Mouse (Mus musculus): ENCODE measurements around the gene Uchl5. TPM values are rescaled to one million over a fixed set of nuclear protein-coding genes. Genes with fewer than 3 reads are reported as not detected.

Uchl5 gene
- polyA plus RNA-seq (2015; fragmentation: Nextera tagmentation; extraction: Ambion mirVana), result 67.6 and 69.0 TPM in 2 replicates

GRCm38 (mm10) chr1:143776446-143777411, at the start of gene Uchl5, which contains the start of gene Trove2:
Gene Uchl5, plus strand, starts transcription at chr1:143777272.
Gene Trove2, minus strand, starts transcription at chr1:143777068.
- Histone ChIP-seq H3K27ac (replicated peaks) (peak within 1 kb of the TSS; percentile 80), H3K27me3 (no peaks in the 10 kb centered on the region), H3K4me2 (peak within 1 kb of the TSS; percentile 94), H3K4me3 (peak within 1 kb of the TSS; percentile 98), H3K4me1 (replicated peaks) (peaks cover 38% of the 10 kb centered on the region), H3K36me3 (no peaks in the 10 kb centered on the region), H3K9me3 (no peaks in the 10 kb centered on the region), H3K9ac (peak within 1 kb of the TSS; percentile 91)
- under 1% methylated on average over 80 of the region's 84 CpGs for WGBS
- ATAC-seq (ENCODE audit: low FRiP score, low read depth), result peak; percentile 97

DNA sequence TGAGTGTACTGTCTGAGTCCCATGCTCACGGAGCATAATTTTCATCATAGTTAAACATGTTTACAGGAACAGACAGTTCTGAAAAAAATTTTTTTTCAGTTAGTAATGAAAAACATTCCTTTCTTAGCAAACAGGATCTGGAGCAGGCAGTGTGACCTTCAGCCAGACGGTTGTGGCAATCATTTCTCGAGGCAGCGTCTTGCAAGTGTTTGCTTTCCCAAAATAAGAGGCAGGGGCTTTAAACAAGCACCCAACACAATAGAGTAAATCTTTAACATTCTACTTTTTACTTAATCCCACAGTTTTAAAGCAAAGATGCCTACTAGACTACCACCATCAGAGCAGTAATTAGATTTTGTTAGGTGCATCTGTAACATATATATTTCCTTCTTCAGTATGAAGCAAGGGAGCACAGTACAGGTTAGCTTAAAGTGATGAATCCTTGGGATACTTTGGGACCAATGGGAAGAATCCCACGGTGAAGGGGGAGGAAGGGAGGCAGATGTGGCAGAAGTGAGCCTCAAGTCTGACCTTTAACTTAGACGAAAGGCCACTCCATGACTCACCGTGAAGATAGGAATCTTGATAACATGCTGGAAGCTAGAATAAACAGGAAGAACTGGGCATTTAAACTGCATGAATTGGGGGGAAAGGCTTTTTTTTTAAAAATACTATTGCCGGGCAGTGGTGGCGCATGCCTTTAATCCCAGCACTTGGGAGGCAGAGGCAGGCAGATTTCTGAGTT, 49.2 kb upstream of the Uchl5 start:
- Histone ChIP-seq H3K36me3 (no peaks in the 10 kb centered on the region), H3K4me3 (no peak overlapping the region), H3K9me3 (no peaks in the 10 kb centered on the region), H3K27me3 (no peaks in the 10 kb centered on the region), H3K4me2 (no peak overlapping the region), H3K9ac (no peak overlapping the region), H3K27ac (replicated peaks) (no peak overlapping the region), H3K4me1 (replicated peaks) (no peaks in the 10 kb centered on the region)
- WGBS, result 81% methylated on average over 9 of the region's 9 CpGs
- no peak for ATAC-seq (ENCODE audit: low FRiP score, low read depth)

GRCm38 (mm10) chr1:143730899-143731298, 46.2 kb upstream of the Uchl5 start:
- Histone ChIP-seq H3K4me1 (replicated peaks) (no peaks in the 10 kb centered on the region), H3K4me2 (no peak overlapping the region), H3K27me3 (no peaks in the 10 kb centered on the region), H3K9me3 (no peaks in the 10 kb centered on the region), H3K27ac (replicated peaks) (no peak overlapping the region), H3K36me3 (no peaks in the 10 kb centered on the region), H3K9ac (no peak overlapping the region), H3K4me3 (no peak overlapping the region)
- 72% methylated on average over 2 of the region's 2 CpGs for WGBS
- ATAC-seq (ENCODE audit: low FRiP score, low read depth), result no peak

DNA sequence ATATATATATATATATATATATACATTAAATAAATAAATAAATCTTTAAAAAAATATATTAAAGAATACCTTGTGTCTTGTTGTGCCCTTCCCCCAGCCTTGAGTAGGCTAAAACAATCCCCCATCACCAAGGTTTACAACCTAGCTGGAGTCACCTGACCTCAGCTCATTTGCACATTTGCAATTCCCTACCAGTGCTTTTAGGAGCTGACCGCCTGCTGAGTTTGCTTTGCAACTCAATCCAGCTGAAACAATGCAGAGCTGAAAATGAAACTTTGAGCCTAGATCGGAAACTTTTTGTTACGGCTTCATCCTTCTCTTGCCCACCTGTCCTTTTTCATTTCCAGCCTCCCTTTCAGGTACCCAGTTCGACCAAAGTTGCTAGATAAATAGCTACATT, 45.4 kb upstream of the Uchl5 start:
- H3K4me1 ChIP-seq (replicated peaks), result no peaks in the 10 kb centered on the region
- 30% methylated on average over 4 of the region's 4 CpGs for WGBS
- H3K4me2 ChIP-seq, result no peak overlapping the region
- no peaks in the 10 kb centered on the region for H3K27me3 ChIP-seq
- no peaks in the 10 kb centered on the region for H3K9me3 ChIP-seq
- H3K9ac ChIP-seq, result no peak overlapping the region
- no peak for ATAC-seq (ENCODE audit: low FRiP score, low read depth)
- H3K36me3 ChIP-seq, result no peaks in the 10 kb centered on the region
- H3K27ac ChIP-seq (replicated peaks), result no peak overlapping the region
- H3K4me3 ChIP-seq, result no peak overlapping the region

DNA sequence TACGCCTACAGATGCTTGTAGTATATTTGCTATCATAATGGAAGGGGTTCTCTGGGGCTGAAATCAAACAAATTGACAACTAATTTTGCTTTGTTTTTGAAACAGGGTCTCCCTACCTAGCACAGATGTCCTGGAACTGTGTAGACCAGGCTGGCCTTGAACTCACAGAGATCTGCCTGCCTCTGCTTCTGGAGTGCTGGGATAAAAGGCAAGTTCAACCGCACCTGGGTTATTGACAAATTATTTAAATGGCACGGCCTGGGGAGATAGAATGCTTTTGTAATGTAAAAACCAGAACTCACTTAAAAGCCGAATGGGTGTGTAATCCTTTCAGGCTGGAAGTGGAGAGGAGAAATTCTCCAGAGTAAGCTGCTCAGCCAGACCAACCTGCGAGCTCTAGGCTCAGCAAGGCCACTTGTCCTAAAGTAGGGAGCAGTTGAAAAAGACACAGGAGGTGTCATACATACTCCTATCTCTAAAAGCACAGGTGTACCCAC, 43.1 kb upstream of the Uchl5 start:
- Histone ChIP-seq H3K27ac (replicated peaks) (no peak overlapping the region), H3K4me2 (no peak overlapping the region), H3K9me3 (no peaks in the 10 kb centered on the region), H3K36me3 (no peaks in the 10 kb centered on the region), H3K27me3 (no peaks in the 10 kb centered on the region), H3K4me1 (replicated peaks) (no peaks in the 10 kb centered on the region), H3K9ac (no peak overlapping the region), H3K4me3 (no peak overlapping the region)
- ATAC-seq (ENCODE audit: low FRiP score, low read depth), result no peak
- WGBS, result 76% methylated on average over 5 of the region's 5 CpGs

DNA sequence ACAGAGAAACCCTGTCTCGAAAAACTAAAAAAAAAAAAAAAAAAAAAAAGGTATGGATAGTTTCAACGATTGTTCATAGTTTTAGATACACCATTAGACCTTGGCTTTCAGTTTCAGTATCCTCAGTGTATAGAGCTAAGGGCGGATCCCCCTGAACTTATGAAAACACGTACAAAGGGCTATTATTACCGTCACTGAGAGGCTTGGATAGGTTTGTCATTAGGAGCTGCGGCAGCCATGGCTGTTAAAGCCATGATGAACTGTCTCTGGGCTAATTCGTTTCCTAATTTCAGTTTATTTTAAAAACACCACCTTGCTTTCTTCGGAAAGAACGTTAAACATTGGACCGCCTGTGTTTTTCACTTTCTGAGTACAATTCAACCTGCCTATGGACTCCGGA, 38.3 kb upstream of the Uchl5 start:
- Histone ChIP-seq H3K4me1 (replicated peaks) (peaks cover 12% of the 10 kb centered on the region), H3K36me3 (peaks cover 6% of the 10 kb centered on the region), H3K4me2 (peak overlapping the region; percentile 63), H3K27me3 (no peaks in the 10 kb centered on the region), H3K4me3 (peak overlapping the region; percentile 75), H3K27ac (replicated peaks) (peak overlapping the region; percentile 93), H3K9me3 (no peaks in the 10 kb centered on the region), H3K9ac (peak overlapping the region; percentile 82)
- peak; percentile 20 for ATAC-seq (ENCODE audit: low FRiP score, low read depth)
- 22% methylated on average over 11 of the region's 11 CpGs for WGBS

- peak; percentile 95 for ATAC-seq (ENCODE audit: low FRiP score, low read depth)
- H3K27ac ChIP-seq (replicated peaks), result peak overlapping the region; percentile 93
These were observed 37.4 kb upstream of the Uchl5 start for GRCm38 (mm10) chr1:143739361-143740350.

DNA sequence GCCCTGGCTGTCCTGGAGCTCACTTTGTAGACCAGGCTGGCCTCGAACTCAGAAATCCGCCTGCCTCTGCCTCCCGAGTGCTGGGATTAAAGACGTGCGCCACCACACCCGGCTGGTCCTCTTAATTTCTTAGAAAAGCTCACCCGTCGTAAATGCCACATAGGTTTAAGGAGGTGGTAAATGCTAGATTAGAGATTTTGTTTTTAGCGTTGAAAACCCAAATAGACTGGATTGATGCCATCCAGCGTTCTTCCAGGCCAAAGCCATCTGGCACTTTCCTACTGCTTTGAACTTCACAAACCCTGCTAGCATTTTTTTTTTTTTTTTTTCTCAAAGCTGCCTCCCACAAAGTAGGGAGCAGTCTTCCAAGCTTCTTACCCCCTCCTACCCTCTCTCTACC, 36.5 kb upstream of the Uchl5 start:
- no peak for ATAC-seq (ENCODE audit: low FRiP score, low read depth)
- 88% methylated on average over 10 of the region's 10 CpGs for WGBS

More at GRCm38 (mm10) chr1:143739361-143740350, 37.4 kb upstream of the Uchl5 start:
- Histone ChIP-seq H3K4me2 (peak overlapping the region; percentile 63), H3K36me3 (peaks cover 10% of the 10 kb centered on the region), H3K4me3 (peak overlapping the region; percentile 75), H3K27me3 (no peaks in the 10 kb centered on the region), H3K4me1 (replicated peaks) (peaks cover 12% of the 10 kb centered on the region), H3K9ac (peak overlapping the region; percentile 82), H3K9me3 (no peaks in the 10 kb centered on the region)
- WGBS, result 1% methylated on average over 51 of the region's 71 CpGs

GRCm38 (mm10) chr1:143741331-143741730, 35.7 kb upstream of the Uchl5 start:
- Histone ChIP-seq H3K36me3 (peaks cover 23% of the 10 kb centered on the region), H3K9me3 (no peaks in the 10 kb centered on the region), H3K4me3 (no peak overlapping the region), H3K9ac (no peak overlapping the region), H3K27ac (replicated peaks) (no peak overlapping the region), H3K4me2 (no peak overlapping the region), H3K4me1 (replicated peaks) (peaks cover 12% of the 10 kb centered on the region), H3K27me3 (no peaks in the 10 kb centered on the region)
- ATAC-seq (ENCODE audit: low FRiP score, low read depth), result no peak
- whole genome bisulfite sequencing, result 88% methylated on average over 5 of the region's 5 CpGs

More for the DNA sequence above, 36.5 kb upstream of the Uchl5 start:
- Histone ChIP-seq H3K9me3 (no peaks in the 10 kb centered on the region), H3K4me3 (peak overlapping the region; percentile 75; the same call in 1 of the 2 replicates), H3K4me1 (replicated peaks) (peaks cover 12% of the 10 kb centered on the region), H3K27ac (replicated peaks) (no peak overlapping the region), H3K27me3 (no peaks in the 10 kb centered on the region), H3K4me2 (peak overlapping the region; percentile 63), H3K36me3 (peaks cover 17% of the 10 kb centered on the region), H3K9ac (no peak overlapping the region)

DNA sequence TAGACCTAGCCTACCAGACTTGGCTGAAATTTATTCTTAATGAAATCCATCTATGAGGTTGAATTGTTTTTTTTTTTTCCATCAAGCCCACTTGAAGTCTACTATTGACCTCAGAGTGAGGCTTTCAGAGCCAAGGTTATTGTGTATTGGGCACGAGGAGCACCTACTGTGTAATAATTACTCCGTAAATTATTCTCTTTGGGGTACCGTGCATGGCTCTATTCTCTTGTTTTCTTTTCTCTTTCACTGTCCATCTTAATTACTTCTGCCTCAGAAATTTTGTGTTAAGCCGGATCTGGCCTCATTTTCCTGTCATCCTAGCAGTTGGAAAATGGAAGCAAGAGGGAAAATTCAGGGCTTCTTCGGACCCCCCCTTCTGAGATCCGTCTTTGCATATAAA, 34.9 kb upstream of the Uchl5 start:
- H3K9me3 ChIP-seq, result no peaks in the 10 kb centered on the region
- no peak overlapping the region for H3K27ac ChIP-seq (replicated peaks)
- H3K4me1 ChIP-seq (replicated peaks), result peaks cover 12% of the 10 kb centered on the region
- no peak overlapping the region for H3K4me2 ChIP-seq
- H3K27me3 ChIP-seq, result no peaks in the 10 kb centered on the region
- H3K36me3 ChIP-seq, result peaks cover 30% of the 10 kb centered on the region
- H3K9ac ChIP-seq, result no peak overlapping the region
- no peak for ATAC-seq (ENCODE audit: low FRiP score, low read depth)
- WGBS, result 34% methylated on average over 6 of the region's 6 CpGs
- H3K4me3 ChIP-seq, result no peak overlapping the region

DNA sequence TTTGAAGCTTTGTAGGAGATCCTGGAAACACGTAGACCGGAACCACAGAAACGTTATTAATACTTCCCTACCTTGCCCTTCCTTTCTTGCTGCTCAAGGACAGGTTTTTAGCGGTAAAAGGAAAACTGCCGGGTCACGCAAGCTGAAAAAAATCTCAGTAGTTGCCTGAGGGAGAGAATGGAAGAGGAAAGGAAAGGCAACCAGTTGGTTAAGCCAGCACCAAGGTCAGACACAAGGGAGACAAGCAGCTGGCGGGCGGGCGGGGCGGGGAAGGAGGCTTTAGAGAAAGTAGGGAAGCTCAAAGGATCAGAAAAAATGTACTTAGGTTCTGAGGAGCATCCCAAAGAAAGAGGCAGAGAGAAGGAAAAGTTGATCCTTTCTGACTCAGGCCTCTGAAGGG, 31.2 kb upstream of the Uchl5 start:
- no peak for ATAC-seq (ENCODE audit: low FRiP score, low read depth)
- peaks cover 4% of the 10 kb centered on the region; the same call in 1 of the 2 replicates for H3K4me1 ChIP-seq (replicated peaks)
- no peak overlapping the region for H3K4me2 ChIP-seq
- H3K27me3 ChIP-seq, result no peaks in the 10 kb centered on the region
- peaks cover 38% of the 10 kb centered on the region for H3K36me3 ChIP-seq
- H3K4me3 ChIP-seq, result no peak overlapping the region
- no peak overlapping the region for H3K27ac ChIP-seq (replicated peaks)
- 92% methylated on average over 10 of the region's 10 CpGs for WGBS
- no peak overlapping the region for H3K9ac ChIP-seq
- H3K9me3 ChIP-seq, result no peaks in the 10 kb centered on the region

Data from hindbrain, embryonic 15.5 days (tissue).